Mouse (Mus musculus): ENCODE measurements around the gene Ifit1. TPM values are rescaled to one million over a fixed set of nuclear protein-coding genes. Genes with fewer than 3 reads are reported as not detected.
A peak's percentile ranks its signal among the peaks of the same experiment; 100 is the strongest.

Ifit1 gene
- polyA plus RNA-seq, 1 experiment: 5.6 TPM

GRCm38 (mm10) chr19:34662067-34662507 is 21.4 kb downstream of the Ifit1 start:
- no peaks in the 10 kb centered on the region for H3K27me3 ChIP-seq (replicated peaks; ENCODE audit: control insufficient read depth, insufficient read depth, low read length)
- no peak for TF ChIP-seq POLR2A (IDR thresholded peaks at IDR 0.05; ENCODE audit: low read depth, low read length)
- peak; percentile 34; the same call in 1 of the 2 replicates for TF ChIP-seq CTCF (conservative IDR thresholded peaks at IDR 0.05; ENCODE audit: insufficient read depth, insufficient read length, low read depth, low read length)
- peak overlapping the region; percentile 41 for H3K4me3 ChIP-seq (ENCODE audit: insufficient read depth, low read depth, low read length)
- H3K36me3 ChIP-seq (ENCODE audit: control insufficient read depth, insufficient read depth, low read length): no peaks in the 10 kb centered on the region
- peak; percentile 74 for DNase-seq
- WGBS: 13% methylated on average over 13 of the region's 13 CpGs
- H3K4me1 ChIP-seq (ENCODE audit: control insufficient read depth, insufficient read depth, low read length): 0 out of 2 replicates have a peak, but pooled peaks cover 3% of the 10 kb centered on the region
- H3K27ac ChIP-seq (ENCODE audit: insufficient read depth, low read depth, low read length): peak overlapping the region; percentile 61; the same call in 1 of the 2 replicates

GRCm38 (mm10) chr19:34662740-34663139 is 22.1 kb downstream of the Ifit1 start:
- no peak for TF ChIP-seq CTCF (conservative IDR thresholded peaks at IDR 0.05; ENCODE audit: insufficient read depth, insufficient read length, low read depth, low read length)
- no peak for TF ChIP-seq POLR2A (IDR thresholded peaks at IDR 0.05; ENCODE audit: low read depth, low read length)
- Histone ChIP-seq H3K36me3 (ENCODE audit: control insufficient read depth, insufficient read depth, low read length) (no peaks in the 10 kb centered on the region), H3K27me3 (replicated peaks; ENCODE audit: control insufficient read depth, insufficient read depth, low read length) (no peaks in the 10 kb centered on the region), H3K4me1 (ENCODE audit: control insufficient read depth, insufficient read depth, low read length) (0 out of 2 replicates have a peak, but pooled peaks cover 3% of the 10 kb centered on the region), H3K4me3 (ENCODE audit: insufficient read depth, low read depth, low read length) (no peak overlapping the region), H3K27ac (ENCODE audit: insufficient read depth, low read depth, low read length) (no peak overlapping the region; the same call in 1 of the 2 replicates)
- DNase-seq: no peak
- WGBS: 31% methylated on average over 5 of the region's 5 CpGs

GRCm38 (mm10) chr19:34666127-34666526 is 25.5 kb downstream of the Ifit1 start:
- peak; percentile 74 for DNase-seq
- 0 out of 2 replicates have a peak, but pooled peaks cover 3% of the 10 kb centered on the region for H3K4me1 ChIP-seq (ENCODE audit: control insufficient read depth, insufficient read depth, low read length)
- TF ChIP-seq POLR2A (IDR thresholded peaks at IDR 0.05; ENCODE audit: low read depth, low read length): no peak
- peak; percentile 96 for TF ChIP-seq CTCF (conservative IDR thresholded peaks at IDR 0.05; ENCODE audit: insufficient read depth, insufficient read length, low read depth, low read length)
- no peak overlapping the region for H3K4me3 ChIP-seq (ENCODE audit: insufficient read depth, low read depth, low read length)
- no peak overlapping the region for H3K27ac ChIP-seq (ENCODE audit: insufficient read depth, low read depth, low read length)
- H3K27me3 ChIP-seq (replicated peaks; ENCODE audit: control insufficient read depth, insufficient read depth, low read length): no peaks in the 10 kb centered on the region
- WGBS: 3% methylated on average over 5 of the region's 5 CpGs
- no peaks in the 10 kb centered on the region; the same call in 1 of the 2 replicates for H3K36me3 ChIP-seq (ENCODE audit: control insufficient read depth, insufficient read depth, low read length)

GRCm38 (mm10) chr19:34673476-34673875 is 32.8 kb downstream of the Ifit1 start:
- TF ChIP-seq CTCF (conservative IDR thresholded peaks at IDR 0.05; ENCODE audit: insufficient read depth, insufficient read length, low read depth, low read length) (no peak), POLR2A (IDR thresholded peaks at IDR 0.05; ENCODE audit: low read depth, low read length) (no peak)
- 47% methylated on average over 7 of the region's 7 CpGs for WGBS

GRCm38 (mm10) chr19:34678428-34678827 is 37.8 kb downstream of the Ifit1 start:
- H3K27ac ChIP-seq (ENCODE audit: insufficient read depth, low read depth, low read length): no peak overlapping the region
- no peaks in the 10 kb centered on the region; the same call in 1 of the 2 replicates for H3K36me3 ChIP-seq (ENCODE audit: control insufficient read depth, insufficient read depth, low read length)
- no peak for DNase-seq
- H3K4me1 ChIP-seq (ENCODE audit: control insufficient read depth, insufficient read depth, low read length): no peaks in the 10 kb centered on the region; the same call in 1 of the 2 replicates
- H3K27me3 ChIP-seq (replicated peaks; ENCODE audit: control insufficient read depth, insufficient read depth, low read length): no peaks in the 10 kb centered on the region; the same call in 1 of the 2 replicates
- TF ChIP-seq POLR2A (IDR thresholded peaks at IDR 0.05; ENCODE audit: low read depth, low read length) (no peak), CTCF (conservative IDR thresholded peaks at IDR 0.05; ENCODE audit: insufficient read depth, insufficient read length, low read depth, low read length) (no peak)
- WGBS: 93% methylated on average over 4 of the region's 4 CpGs
- no peak overlapping the region for H3K4me3 ChIP-seq (ENCODE audit: insufficient read depth, low read depth, low read length)

More at GRCm38 (mm10) chr19:34673476-34673875, 32.8 kb downstream of the Ifit1 start:
- no peak overlapping the region for H3K27ac ChIP-seq (ENCODE audit: insufficient read depth, low read depth, low read length)
- no peaks in the 10 kb centered on the region for H3K27me3 ChIP-seq (replicated peaks; ENCODE audit: control insufficient read depth, insufficient read depth, low read length)
- no peaks in the 10 kb centered on the region for H3K4me1 ChIP-seq (ENCODE audit: control insufficient read depth, insufficient read depth, low read length)
- peaks cover 1% of the 10 kb centered on the region; the same call in 1 of the 2 replicates for H3K36me3 ChIP-seq (ENCODE audit: control insufficient read depth, insufficient read depth, low read length)
- DNase-seq: peak; percentile 70
- H3K4me3 ChIP-seq (ENCODE audit: insufficient read depth, low read depth, low read length): no peak overlapping the region

- Histone ChIP-seq H3K36me3 (ENCODE audit: control insufficient read depth, insufficient read depth, low read length) (no peaks in the 10 kb centered on the region; the same call in 1 of the 2 replicates), H3K27ac (ENCODE audit: insufficient read depth, low read depth, low read length) (no peak overlapping the region), H3K4me1 (ENCODE audit: control insufficient read depth, insufficient read depth, low read length) (no peaks in the 10 kb centered on the region; the same call in 1 of the 2 replicates), H3K4me3 (ENCODE audit: insufficient read depth, low read depth, low read length) (no peak overlapping the region), H3K27me3 (replicated peaks; ENCODE audit: control insufficient read depth, insufficient read depth, low read length) (no peaks in the 10 kb centered on the region; the same call in 1 of the 2 replicates)
- DNase-seq: peak; percentile 68
- TF ChIP-seq POLR2A (IDR thresholded peaks at IDR 0.05; ENCODE audit: low read depth, low read length) (no peak), CTCF (conservative IDR thresholded peaks at IDR 0.05; ENCODE audit: insufficient read depth, insufficient read length, low read depth, low read length) (peak; percentile 88)
- WGBS: 53% methylated on average over 1 of the region's 1 CpGs
Observed at GRCm38 (mm10) chr19:34684857-34685256, 44.2 kb downstream of the Ifit1 start.

- Histone ChIP-seq H3K4me3 (ENCODE audit: insufficient read depth, low read depth, low read length) (no peak overlapping the region), H3K27ac (ENCODE audit: insufficient read depth, low read depth, low read length) (no peak overlapping the region), H3K4me1 (ENCODE audit: control insufficient read depth, insufficient read depth, low read length) (no peaks in the 10 kb centered on the region), H3K36me3 (ENCODE audit: control insufficient read depth, insufficient read depth, low read length) (no peaks in the 10 kb centered on the region; the same call in 1 of the 2 replicates), H3K27me3 (replicated peaks; ENCODE audit: control insufficient read depth, insufficient read depth, low read length) (no peaks in the 10 kb centered on the region; the same call in 1 of the 2 replicates)
- WGBS: 85% methylated on average over 1 of the region's 1 CpGs
- DNase-seq: no peak
- TF ChIP-seq POLR2A (IDR thresholded peaks at IDR 0.05; ENCODE audit: low read depth, low read length): no peak
- no peak for TF ChIP-seq CTCF (conservative IDR thresholded peaks at IDR 0.05; ENCODE audit: insufficient read depth, insufficient read length, low read depth, low read length)
Observed at GRCm38 (mm10) chr19:34685530-34685929, 44.9 kb downstream of the Ifit1 start.

All from kidney, adult 2 months (tissue).